Mouse (Mus musculus): ENCODE results near the gene Ppp1r35.

The Ppp1r35 gene

DNA sequence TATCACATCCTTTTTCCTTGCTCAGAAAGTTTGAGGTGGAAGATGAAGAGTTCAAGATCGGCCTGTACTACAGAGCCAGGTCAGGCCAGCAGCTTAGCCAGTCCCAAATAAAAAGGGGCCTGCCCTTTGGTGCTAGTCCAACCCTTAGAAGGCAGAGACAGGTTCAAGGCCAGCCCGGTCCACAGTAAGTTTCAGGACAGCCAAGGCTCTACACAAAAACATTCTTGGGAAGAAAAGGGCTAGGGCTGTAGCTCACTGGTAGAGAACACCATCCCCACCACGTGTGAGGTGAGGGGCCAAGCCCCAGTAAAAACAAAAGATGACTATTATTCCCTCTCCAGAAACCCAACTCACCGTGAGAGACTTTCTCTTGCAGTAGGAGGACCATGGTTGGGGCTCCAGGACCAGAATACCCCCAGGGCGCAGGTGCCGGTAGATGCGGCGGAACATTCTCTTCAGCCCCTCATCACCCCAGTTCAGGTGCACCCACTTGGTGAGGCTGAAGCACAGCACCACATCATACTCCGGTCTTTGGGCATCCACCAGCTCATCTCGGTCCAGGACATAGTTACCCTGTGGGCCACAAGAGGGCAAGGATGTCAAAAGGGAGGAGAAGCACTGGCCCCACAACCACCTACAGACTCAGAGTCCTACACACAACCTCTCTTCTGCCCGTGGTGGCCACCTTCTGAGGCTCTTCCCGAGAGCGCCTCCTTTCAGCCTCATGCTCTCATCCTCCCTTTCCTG lies 4.3 kb downstream of the Ppp1r35 start:
- in situ Hi-C loops (cut with MboI, MseI) = no loop called here

DNA sequence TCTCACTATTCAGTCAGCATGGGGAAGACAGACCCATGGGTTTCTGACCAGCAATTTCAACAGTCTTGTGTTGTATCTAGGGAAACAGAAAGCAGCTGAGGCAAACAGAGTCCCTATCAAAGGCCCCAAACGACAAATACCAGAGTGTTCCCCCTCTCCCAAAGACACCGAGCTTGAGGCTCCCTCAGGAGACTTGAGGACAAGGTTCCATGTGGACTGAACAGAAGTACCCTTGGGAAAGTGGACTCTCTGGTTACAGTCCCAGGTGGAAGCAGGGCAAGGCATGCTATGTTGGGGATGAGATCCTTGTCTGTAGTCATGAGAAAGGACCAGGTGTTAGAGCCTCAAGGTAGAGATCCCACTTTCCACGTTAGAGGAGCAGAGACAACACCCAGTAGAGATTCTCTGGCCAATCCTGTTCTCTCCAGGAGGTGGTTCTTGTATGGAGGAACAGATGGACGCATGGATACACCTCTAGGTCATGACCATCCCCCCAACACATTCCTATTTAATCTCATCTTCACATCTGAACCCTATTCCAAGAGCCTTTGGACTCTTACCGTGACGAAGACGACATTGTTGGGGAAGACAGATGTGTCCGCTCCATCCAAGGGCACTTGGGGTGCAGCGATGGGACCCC lies 5.4 kb downstream of the Ppp1r35 start:
- in situ Hi-C loops (cut with MboI, MseI) = no loop called here

DNA sequence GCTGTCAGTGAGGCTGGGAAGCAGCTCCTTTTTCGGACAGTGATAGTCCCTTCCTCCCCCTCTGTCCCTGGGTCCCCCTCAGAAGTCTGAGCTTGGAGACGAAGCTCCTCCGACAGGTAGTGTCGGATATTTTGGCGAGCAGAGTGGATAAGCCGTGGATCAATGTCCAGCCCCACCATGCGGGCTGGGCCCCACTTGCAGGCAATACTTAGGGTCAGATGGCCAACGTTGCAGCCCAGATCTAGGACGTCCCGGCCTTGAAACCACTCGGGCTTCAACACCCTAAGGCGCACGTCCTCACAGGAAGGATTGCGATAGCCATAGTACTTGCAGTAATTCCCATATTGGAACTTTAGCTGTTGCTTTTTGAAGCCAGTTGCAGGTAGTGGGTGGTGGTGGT lies 5.9 kb downstream of the Ppp1r35 start:
- in situ Hi-C loops (cut with MboI, MseI) = no loop called here

DNA sequence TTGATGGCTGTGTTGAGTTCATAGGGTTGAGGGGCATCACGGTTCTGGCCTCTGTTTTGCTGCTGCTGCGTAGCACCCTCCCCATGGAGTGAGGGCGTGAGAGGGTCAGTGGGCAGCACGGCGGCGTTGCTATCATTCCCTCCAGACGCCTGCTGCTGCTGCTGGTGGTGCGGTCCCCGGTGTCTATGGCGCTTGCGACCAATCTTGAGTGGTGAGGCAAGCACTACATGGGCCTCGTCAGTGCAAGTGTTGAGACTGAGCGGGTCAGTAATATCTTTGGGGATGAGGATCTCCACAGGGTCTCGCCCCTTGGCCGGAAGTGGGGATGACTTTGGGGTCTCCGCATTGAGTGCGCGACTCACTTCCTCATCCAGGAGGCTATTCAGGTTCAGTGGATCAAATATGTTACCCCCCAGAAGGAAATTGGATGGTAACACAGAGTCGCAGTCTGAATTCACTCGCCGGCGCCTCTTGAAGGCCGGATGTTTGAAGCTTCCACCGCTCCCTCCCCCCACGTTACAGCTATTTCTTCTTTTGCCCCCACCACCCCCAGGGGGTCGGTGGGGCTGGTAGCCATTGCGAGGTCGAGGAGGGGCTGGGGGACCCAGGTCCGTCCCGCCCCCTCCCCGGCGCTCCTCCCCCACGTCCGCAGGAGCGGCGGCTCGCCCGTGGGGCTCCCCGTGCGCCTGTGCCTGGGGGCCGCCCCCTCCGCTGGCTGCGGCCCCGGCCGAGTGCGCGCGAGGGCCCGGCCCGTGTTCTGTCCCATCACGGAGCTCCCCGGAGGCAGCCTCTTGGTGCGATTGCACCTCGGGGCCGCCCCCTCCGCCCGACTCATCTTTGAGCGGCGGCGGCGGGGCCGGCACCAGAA lies 6.7 kb downstream of the Ppp1r35 start:
- in situ Hi-C loops (cut with MboI, MseI) = no loop called here

DNA sequence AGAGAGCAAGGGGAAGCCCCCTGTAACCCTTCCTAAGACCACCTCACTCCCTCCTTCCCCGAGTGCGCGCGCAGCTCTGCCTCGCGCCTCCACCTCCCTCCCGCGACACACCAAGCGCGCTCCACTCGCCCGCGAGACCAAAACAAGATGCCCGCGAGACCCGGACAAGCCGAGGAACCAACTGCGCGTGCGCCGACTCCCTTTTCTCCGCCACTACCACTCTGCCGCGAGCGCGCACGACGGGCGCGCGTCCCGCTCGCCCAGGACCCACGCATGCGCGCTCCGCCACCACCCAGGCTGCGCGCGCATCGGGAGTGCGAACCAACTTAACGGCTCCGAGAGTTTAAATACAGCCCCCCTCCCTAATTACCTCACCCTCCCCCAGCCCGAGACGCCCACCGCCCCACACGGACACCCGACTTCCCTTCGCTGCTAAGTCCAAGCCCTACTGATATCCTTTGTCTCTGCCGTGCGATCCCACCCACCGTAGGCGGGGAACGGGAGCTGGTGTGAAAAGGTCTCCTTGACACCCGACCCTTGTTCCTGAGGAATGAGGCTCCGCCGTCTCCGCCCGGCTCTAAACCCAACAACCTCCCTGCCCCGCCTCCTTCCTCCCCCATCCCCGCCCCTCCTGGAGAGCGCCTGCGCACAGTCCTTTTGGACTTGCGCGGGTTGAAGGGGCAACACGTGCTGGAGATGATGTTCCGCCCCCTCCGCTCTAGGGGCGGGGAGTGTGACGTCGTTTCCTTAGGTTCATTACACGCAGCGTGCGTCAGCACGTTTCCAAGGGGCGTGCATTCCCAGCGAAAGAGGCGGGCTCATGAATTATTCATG lies 7.7 kb downstream of the Ppp1r35 start:
- in situ Hi-C loops (cut with MboI, MseI) = no loop called here

DNA sequence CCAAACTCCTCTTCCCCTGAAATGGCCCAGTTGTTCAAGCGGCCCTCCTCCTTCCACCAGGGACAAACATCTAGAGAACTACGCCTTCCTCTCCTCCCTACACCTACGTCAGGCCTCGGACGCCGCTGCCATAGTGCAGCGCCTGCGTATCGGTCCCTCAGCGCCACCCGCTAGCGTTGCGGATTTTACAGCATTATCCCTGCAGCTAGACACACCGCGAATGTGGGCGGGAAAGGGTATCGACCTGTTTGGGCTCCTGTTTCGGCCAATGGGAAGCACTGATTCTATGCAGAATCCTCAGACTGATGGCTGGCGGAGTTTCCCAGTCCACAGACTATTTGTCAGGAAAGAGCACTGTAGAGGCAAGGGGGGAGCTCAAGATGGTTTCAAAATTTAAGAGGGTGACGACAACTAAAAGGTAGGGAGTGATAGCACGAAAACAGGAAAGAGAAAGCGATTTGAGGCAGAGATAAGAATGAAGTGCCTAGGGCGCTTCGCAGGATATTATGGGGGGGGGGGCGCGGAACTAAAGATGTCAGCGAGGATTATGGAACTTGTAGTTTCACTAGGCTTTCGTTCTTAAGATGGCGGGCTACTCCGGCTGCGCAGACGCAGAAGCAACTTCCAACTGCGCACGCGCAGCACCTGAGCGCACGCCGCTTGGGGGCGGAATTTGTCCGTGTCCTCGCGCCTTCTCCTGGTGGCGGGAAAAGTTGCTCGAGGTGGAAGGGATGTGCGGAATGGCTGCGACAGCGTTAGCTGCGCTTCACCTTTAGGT lies 8.7 kb downstream of the Ppp1r35 start, which contains the start of the genes Mepce and Zcwpw1:
TSS of gene Mepce (minus strand) at position 505 of the 778 bp plus-strand sequence.
TSS of gene Zcwpw1 (plus strand) at position 648 of the 778 bp plus-strand sequence.
- in situ Hi-C loops (cut with MboI, MseI) = no loop called here

DNA sequence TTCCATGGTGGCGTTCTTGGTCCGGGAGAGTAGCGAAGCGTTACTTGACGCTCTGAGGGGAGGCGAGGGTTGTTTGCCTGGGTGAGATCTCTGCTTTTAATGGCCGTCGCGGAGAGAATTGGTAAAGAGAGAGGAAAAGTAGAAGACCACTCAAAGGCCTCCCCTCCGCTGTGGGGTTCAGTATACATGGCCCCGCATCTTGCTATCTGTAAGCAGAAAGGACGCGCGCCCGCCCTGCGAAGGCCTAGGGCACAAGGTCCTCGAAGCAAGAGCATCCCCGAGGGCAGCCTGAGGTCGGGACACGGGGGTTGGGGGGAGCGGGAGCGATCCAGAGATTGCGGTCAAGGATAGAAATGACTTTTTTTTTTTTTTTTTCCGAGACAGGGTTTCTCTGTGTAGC lies 9.5 kb downstream of the Ppp1r35 start:
- in situ Hi-C loops (cut with MboI, MseI) = no loop called here

DNA sequence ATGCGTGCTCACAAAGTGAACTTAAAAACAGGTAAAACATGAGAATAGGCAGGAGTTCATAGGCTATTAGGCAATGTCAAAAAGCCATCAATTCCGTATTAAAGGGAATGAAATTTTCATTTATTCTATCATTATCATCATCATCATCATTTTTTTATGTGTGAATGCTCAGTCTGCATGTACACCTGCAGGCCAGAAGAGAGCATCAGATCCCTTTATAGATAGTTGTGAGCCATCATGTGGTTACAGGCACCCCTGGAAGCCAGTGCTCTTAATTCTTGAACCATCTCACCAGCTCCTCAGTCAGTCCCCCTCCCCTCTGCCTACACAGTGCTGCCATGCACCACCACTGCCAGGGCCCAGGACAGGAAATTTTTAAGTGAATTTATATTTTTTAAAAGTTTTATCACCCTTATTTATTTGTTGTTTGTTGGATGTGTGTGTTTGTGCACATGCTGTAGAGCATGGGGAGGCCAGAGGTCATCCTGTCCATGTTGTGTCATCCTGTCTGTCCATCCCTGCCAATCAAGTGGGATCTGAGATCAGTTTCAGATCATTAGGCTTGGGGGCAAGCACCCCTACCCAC lies 10.4 kb downstream of the Ppp1r35 start:
- in situ Hi-C loops (cut with MboI, MseI) = no loop called here

DNA sequence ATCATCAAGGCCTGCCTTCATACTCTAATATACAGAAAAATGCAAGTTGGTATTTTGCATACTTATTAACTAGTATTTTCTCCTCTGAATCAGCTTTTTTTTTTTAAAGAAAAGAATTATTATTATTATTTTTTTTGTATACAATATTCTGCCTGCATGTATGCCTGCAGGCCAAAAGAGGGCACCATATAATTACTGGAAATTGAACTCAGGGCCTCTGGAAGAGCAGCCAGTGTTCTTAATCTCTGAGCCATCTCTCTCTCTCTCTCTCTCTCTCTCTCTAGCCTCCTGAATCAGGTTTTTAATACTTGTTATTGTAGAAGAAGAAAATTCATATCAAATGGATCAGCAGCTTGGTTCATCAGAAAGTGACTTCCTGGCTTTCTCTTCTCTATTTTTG lies 12.9 kb downstream of the Ppp1r35 start:
- in situ Hi-C loops (cut with MboI, MseI) = no loop called here

DNA sequence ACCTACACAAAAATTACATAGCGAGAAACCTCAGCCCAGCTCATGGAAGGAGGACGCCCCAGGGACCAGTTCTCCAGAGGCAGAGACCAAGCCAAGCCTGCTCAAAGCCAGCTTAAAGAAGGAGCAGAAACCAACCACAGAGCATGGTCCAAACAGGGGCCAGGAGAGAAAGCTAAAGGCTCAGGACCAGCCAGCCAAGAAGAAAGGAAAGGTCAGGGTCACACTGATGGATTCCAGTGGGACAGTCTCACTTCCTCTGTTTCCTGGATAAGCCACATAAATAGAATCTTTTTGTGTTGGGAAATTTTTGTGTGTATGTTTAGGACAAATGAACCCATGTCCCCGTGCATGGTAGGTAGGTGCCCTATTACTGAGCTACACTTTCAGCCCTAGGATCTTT lies 18.0 kb downstream of the Ppp1r35 start:
- in situ Hi-C loops (cut with MboI, MseI) = no loop called here

DNA sequence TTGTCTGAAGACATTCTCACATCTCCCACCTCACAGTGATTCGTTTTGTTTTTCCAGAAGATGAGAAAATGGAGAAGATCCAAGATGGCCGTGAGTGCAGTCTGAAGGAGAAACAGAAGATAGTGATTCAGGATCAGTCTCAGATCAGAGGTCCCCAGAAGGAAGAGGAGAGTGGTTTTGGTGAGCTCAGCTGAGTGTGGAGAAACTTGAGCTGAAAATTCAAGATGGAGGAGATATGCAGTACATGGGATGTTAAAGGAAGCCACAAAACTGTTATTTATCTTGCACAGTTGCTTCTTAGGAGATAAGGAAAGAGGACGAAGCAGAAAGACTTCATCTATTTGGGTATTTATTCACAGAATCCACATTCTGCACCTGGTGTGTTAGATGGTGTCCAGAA lies 22.3 kb downstream of the Ppp1r35 start:
- in situ Hi-C loops (cut with MboI, MseI) = loop anchor here (5.0 kb wide), 1 partner anchor 76 kb away; no protein-coding TSS in a partner anchor

DNA sequence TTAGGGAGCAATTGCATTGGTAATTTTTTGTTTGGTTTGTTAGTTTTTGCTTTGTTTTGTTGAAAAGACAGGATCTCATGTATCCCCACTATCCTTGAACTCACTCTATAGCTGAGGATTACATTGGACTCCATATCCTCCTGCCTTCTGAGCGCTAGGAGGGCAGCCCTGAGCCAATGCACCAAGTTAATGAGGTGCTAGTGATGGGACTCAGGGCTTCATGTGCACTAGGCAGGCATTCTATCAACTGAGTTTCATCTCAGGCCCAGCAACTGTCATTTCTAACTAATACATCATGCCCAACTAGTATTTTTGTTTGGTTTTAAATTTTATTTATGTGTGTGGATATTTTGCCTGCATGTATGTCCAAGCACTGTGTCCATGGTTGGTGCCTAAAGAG lies 27.5 kb downstream of the Ppp1r35 start:
- in situ Hi-C loops (cut with MboI, MseI) = no loop called here

DNA sequence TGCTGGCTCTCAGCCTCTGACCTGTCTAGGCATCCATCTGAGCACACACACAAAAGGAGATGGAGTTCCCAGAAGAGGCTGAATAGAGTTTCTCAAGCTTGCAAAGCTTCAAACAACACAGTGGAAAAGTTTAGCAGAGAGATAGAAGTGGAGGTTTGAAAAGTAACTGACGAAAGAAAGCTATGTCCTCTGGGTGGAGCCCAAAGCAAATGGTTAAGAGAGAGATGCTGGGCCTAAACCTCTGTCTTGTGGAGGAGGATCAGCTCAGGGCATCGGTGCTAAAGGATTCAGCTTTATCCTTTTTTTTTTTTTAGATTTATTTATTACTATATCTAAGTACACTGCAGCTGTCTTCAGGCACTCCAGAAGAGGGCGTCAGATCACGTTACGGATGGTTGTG lies 29.7 kb downstream of the Ppp1r35 start:
- in situ Hi-C loops (cut with MboI, MseI) = no loop called here

DNA sequence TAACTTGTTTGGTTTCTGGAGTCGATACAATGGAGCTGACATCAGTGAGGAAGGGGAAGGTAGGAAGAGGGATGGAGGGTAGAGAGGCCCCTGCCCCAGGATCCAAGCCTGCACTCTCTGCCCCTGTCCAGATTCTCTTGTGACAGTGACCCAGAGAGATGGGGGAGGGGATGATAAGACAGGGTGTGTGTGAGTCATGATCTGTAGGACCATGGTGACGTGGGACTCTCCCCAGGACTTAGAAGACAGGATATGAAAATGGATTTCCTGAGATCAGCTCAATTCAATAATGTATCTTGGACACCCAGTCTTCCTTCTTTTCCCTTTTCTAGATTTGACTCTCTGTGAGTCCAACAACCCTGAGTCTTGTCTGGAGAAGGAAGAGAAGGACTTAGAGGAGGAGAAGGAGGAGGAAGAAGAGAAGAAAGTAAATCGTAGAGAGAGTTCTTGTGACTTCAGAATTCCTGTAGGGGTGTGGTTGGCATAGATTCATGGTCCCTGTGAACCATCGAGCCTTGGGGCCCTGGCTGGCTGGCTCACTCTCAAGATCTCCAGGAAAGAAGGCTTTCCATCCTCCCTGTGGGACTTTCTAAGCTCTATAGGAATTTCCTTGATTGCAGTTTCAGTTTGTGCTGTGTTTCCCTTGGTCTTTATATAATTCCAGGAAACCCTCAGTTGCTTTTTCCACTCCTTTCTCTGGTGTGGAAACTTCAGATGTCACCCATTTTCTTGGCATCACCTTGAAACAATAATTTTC lies 39.0 kb downstream of the Ppp1r35 start:
- in situ Hi-C loops (cut with MboI, MseI) = no loop called here

DNA sequence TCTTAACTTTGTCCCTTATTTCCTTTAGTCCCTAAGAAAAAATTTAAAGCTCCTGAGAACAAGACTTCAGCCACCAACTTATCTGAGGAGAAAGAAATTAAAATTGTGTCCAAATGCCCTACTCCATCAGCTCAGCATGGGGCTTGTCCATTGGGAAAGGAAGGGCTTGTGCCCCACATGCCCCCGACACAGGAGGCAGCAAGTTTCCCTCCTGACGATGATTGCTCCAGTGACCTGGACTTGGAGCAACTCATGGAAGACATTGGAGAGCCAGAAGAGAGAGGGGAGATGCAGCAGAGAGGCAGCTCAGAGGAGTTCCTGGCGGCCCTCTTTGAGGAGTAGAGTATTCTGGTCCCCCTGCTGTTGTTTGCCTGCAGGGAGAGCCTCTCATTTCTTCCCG lies 43.5 kb downstream of the Ppp1r35 start:
- in situ Hi-C loops (cut with MboI, MseI) = no loop called here

DNA sequence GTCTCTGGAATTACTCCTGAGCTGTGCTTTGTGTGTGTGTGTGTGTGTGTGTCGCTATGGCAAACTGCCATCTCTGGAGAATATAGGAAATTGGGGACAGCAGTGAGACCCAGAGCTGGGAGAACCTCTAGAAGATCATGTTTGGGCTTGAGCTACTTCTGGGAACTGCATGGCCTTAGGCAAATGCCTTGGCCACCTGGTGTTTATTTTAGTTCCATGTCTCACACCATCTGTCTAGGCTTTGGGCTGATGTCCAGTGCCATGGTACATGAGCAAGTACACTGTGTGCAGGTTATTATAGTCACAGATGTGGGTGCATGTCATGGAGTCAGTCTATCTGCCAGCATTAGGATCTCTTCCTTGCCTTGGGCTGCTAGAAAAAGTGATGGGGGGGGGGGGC lies 44.0 kb downstream of the Ppp1r35 start:
- in situ Hi-C loops (cut with MboI, MseI) = no loop called here

DNA sequence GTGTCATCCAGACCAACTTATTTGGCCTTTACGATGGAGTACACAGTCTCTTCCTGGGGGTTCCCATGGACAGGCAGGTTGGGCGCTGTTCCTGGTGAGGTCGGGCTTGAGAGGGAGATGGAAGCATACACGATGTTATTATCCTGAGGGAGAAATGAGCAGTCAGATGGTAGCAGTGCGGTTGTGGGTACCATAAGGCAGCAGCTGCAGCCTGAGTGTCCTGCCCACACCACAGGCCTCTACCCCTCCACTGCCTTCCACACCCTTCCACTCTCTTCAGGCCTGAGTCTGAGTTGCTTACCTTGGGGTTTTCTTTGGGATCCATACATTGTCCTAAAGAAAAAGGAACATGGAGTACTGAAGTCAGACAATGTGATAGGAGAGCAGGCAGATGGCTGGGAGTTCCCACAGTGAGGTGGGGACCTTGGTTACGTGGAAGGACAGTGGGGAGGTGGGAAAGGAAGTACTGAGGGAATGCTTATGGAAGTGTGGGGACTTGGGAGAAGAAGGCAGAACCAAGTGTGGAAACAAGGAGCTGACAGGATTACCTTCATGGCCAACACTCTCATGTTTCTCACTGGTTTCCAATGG lies 44.9 kb downstream of the Ppp1r35 start:
- in situ Hi-C loops (cut with MboI, MseI) = no loop called here

DNA sequence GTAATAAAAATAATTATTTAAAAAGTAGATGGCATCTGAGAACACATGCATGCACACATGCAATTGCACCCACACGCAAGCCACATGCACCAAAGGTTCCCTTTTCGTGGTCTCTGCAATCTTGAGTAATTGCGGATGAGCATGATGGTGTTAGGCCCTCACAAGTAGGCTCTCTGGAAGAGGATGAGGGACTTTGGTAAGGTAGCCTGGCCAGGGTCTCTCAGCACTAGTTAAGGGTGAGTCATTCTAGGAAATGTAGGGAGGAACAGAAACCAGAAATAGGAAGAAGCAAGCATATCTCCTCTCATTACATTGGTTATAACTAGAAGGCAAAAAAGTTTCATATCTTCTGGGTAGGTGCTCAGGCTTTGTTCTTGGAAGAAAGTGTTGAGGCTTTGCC lies 46.4 kb downstream of the Ppp1r35 start:
- in situ Hi-C loops (cut with MboI, MseI) = no loop called here

DNA sequence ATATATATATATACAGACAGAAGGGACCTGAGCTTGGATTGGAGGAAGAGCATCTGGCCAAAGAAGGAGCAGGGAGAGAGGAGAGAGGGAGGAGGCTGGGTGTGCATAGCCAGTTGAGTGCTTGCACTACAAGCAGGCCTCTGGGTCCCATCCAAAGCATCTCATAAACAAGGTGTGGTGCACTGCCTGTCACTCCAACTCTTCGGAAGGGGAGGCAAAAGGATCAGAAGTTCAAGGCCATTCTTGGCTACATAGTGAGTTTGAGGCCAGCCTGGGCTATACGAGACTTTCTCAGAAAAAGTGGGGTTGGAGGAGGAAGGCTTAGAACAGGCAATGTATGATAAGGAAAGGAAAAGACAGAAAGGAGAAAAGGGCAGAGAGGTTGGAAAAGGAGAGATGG lies 47.3 kb downstream of the Ppp1r35 start:
- in situ Hi-C loops (cut with MboI, MseI) = no loop called here

All from T-helper 1 cell (primary cell).